Mouse (Mus musculus): ENCODE measurements at regions not wholly inside any gene's neighbourhood (a gene's known extent, or its start where the extent isn't known, plus 50 kb on each side); places are given as distances from the start of the nearest gene placed in this dataset.

GRCm38 (mm10) chr15:42068207-42068831, 1934.2 kb downstream of the 9330182O14Rik start:
- TF ChIP-seq EP300 (IDR thresholded peaks at IDR 0.05; ENCODE audit: low read depth) (no peak), CTCF (IDR thresholded peaks at IDR 0.05; ENCODE audit: low read depth) (no peak)

Measured in liver, postnatal 0 days (tissue).